Mouse (Mus musculus) gastrocnemius, postnatal 4 days (tissue): ENCODE results near the gene Mff. TPM values are rescaled to one million over a fixed set of nuclear protein-coding genes. Genes with fewer than 3 reads are reported as not detected.

ENCODE experiments used
- total RNA-seq, 2 experiments: library from RNA; stranded (reverse); gene quantifications; 2 replicates each; pipeline ENCODE4 v1.2.3; 2021

The Mff gene
- total RNA-seq, 2 experiments from 2014 or later: 146 to 158 TPM

Other genes starting within 250 kb of the Mff start
- gene Col4a4, start 138.0 kb upstream of the Mff start, total RNA-seq: 1 to 10 TPM in 1 of 2 experiments, under 1 TPM in 1; 0.62 to 1.0 TPM
- gene Col4a3, start 138.0 kb upstream of the Mff start, total RNA-seq: under 1 TPM; 0.21 to 0.52 TPM
- gene Tm4sf20, start 43.6 kb downstream of the Mff start, total RNA-seq: not detected
- not detected for gene Gm47791, start 46.4 kb downstream of the Mff start, total RNA-seq
- gene Agfg1, start 114.6 kb downstream of the Mff start, total RNA-seq: 10 to 100 TPM; 37.1 to 41.4 TPM
- gene A030005L19Rik, start 188.4 kb downstream of the Mff start, total RNA-seq: not detected
- gene A030014E15Rik, start 200.0 kb downstream of the Mff start, total RNA-seq: not detected
- gene Gm6217, start 206.5 kb downstream of the Mff start, total RNA-seq: not detected
- gene A030003K21Rik, start 218.5 kb downstream of the Mff start, total RNA-seq: not detected
- not detected for gene Gm7544, start 231.1 kb downstream of the Mff start, total RNA-seq
- gene Gm47955, start 235.4 kb downstream of the Mff start, total RNA-seq: not detected